In genomic region chr7:100841608-100842007, GRCm38 (mm10) we compare ENCODE assay signal across 20 mouse cellular contexts.
"Had no signal": no experiment of that assay in that cellular context is flagged by ENCODE, and none has a peak within 500 bp of the region (broad histone marks: within the 10 kb centered on the region; RNA-seq: fewer than 3 reads in every experiment).

No protein-coding gene starts in this region.

- H3K9ac ChIP-seq: limb, embryonic 12.5 days; limb, embryonic 15.5 days; lung, embryonic 15.5 days; midbrain, embryonic 15.5 days; neural tube, embryonic 12.5 days; neural tube, embryonic 15.5 days had no signal

- H3K27ac ChIP-seq: limb, embryonic 12.5 days; limb, embryonic 15.5 days; lung, embryonic 15.5 days; midbrain, embryonic 10.5 days; midbrain, embryonic 15.5 days; neural tube, embryonic 12.5 days; neural tube, embryonic 15.5 days had no signal

- H3K4me2 ChIP-seq: limb, embryonic 12.5 days; limb, embryonic 15.5 days; lung, embryonic 15.5 days; midbrain, embryonic 15.5 days; neural tube, embryonic 12.5 days; neural tube, embryonic 15.5 days had no signal

- ATAC-seq: intestine, embryonic 16.5 days; midbrain, embryonic 15.5 days had no signal

- DNase-seq: kidney, adult 18-20 months; kidney, postnatal 4 days; left cerebral cortex, postnatal 4 days; lung, adult 18-20 months; lung, postnatal 10 days; lung, postnatal 36 days; right cerebral cortex, adult 18-20 months; right cerebral cortex, postnatal 14 days; right cerebral cortex, postnatal 4 days; thymus, adult 18-20 months; thymus, postnatal 36 days had no signal

- H3K4me3 ChIP-seq: limb, embryonic 12.5 days; limb, embryonic 15.5 days; lung, embryonic 15.5 days; megakaryocyte, embryonic 14.5 days; midbrain, embryonic 10.5 days; midbrain, embryonic 15.5 days; neural tube, embryonic 12.5 days; neural tube, embryonic 15.5 days had no signal

- H3K9me3 ChIP-seq: limb, embryonic 12.5 days; limb, embryonic 15.5 days; lung, embryonic 15.5 days; megakaryocyte, embryonic 14.5 days; midbrain, embryonic 10.5 days; midbrain, embryonic 15.5 days; neural tube, embryonic 12.5 days; neural tube, embryonic 15.5 days had no signal

- H3K27me3 ChIP-seq: limb, embryonic 12.5 days; limb, embryonic 15.5 days; lung, embryonic 15.5 days; megakaryocyte, embryonic 14.5 days; midbrain, embryonic 15.5 days; neural tube, embryonic 12.5 days; neural tube, embryonic 15.5 days had no signal

- H3K4me1 ChIP-seq: midbrain, embryonic 10.5 days; midbrain, embryonic 15.5 days had no signal
